In the genomic region with DNA sequence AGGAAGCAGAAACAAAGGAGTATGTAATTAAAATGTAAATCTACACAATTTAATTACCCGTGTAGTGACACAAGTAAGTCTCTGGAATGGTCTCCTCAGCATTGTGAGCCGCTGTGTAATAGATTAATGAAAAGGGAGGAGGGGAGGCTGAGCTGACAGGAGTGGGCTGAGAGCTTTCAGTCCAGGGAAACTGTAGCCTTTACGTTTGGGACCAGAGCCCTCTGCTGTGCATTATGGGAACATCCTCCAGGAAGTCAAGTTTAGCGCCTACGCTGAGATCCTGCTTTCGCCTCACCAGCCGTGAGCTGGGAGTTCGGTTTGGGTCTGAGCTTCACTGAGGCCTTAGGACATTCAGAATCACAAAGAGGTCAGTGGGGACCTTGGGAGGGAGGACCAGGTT, we compare ENCODE assay signal across 10 mouse cellular contexts. TPM values are rescaled to one million over a fixed set of nuclear protein-coding genes. Genes with fewer than 3 reads are reported as not detected.
DNase-seq lines count a peak whose midpoint lies in the region; ATAC-seq and TF ChIP-seq lines count a peak whose summit lies in the region.
"Had no signal": no experiment of that assay in that cellular context is flagged by ENCODE, and none has a peak within 500 bp of the region (broad histone marks: within the 10 kb centered on the region; RNA-seq: fewer than 3 reads in every experiment).

No protein-coding gene starts in this region.

- peaks cover 10% of the 10 kb centered on the region; the same call in 1 of the 2 replicates for H3K9me3 ChIP-seq in liver, postnatal 0 days (ENCODE audit: low read length)
- H3K9me3 ChIP-seq in liver, embryonic 12.5 days (replicated peaks) = peaks cover 23% of the 10 kb centered on the region
- peaks cover 36% of the 10 kb centered on the region for H3K9me3 ChIP-seq in hindbrain, embryonic 10.5 days
- H3K9me3 ChIP-seq in neural tube, embryonic 12.5 days = peaks cover 25% of the 10 kb centered on the region

- no peak for TF ChIP-seq EP300 in liver, postnatal 0 days (IDR thresholded peaks at IDR 0.05; ENCODE audit: low read depth)

- 33% methylated on average over 8 of the region's 8 CpGs for WGBS in liver, postnatal 0 days (ENCODE audit: insufficient replicate concordance)
- WGBS in liver, embryonic 12.5 days (ENCODE audit: insufficient replicate concordance) = 29% methylated on average over 8 of the region's 8 CpGs
- 27% methylated on average over 8 of the region's 8 CpGs for WGBS in hindbrain, embryonic 10.5 days
- 23% methylated on average over 8 of the region's 8 CpGs for WGBS in neural tube, embryonic 12.5 days

- H3K27me3 ChIP-seq in liver, postnatal 0 days (ENCODE audit: insufficient read depth, low read length) = no peaks in the 10 kb centered on the region
- H3K27me3 ChIP-seq in liver, embryonic 12.5 days (replicated peaks) = no peaks in the 10 kb centered on the region
- no peaks in the 10 kb centered on the region; the same call in none of the 2 replicates for H3K27me3 ChIP-seq in hindbrain, embryonic 10.5 days (ENCODE audit: insufficient read depth, poor library complexity, severe bottlenecking)
- H3K27me3 ChIP-seq in neural tube, embryonic 12.5 days (replicated peaks) = no peaks in the 10 kb centered on the region; the same call in 1 of the 2 replicates
- H3K27me3 ChIP-seq: limb, embryonic 15.5 days had no signal

- H3K9ac ChIP-seq in liver, postnatal 0 days (replicated peaks) = no peak overlapping the region
- no peak overlapping the region for H3K9ac ChIP-seq in liver, embryonic 12.5 days
- no peak overlapping the region for H3K9ac ChIP-seq in neural tube, embryonic 12.5 days
- H3K9ac ChIP-seq: limb, embryonic 15.5 days had no signal

- no peak overlapping the region for H3K4me3 ChIP-seq in liver, postnatal 0 days (ENCODE audit: low read depth, low read length)
- no peak overlapping the region for H3K4me3 ChIP-seq in liver, embryonic 12.5 days
- H3K4me3 ChIP-seq in hindbrain, embryonic 10.5 days = no peak overlapping the region
- no peak overlapping the region for H3K4me3 ChIP-seq in neural tube, embryonic 12.5 days
- H3K4me3 ChIP-seq: limb, embryonic 15.5 days had no signal

- no peaks in the 10 kb centered on the region for H3K36me3 ChIP-seq in liver, postnatal 0 days (replicated peaks; ENCODE audit: insufficient read depth, low read length)
- H3K36me3 ChIP-seq in liver, embryonic 12.5 days = no peaks in the 10 kb centered on the region
- H3K36me3 ChIP-seq in hindbrain, embryonic 10.5 days = peaks cover 31% of the 10 kb centered on the region
- H3K36me3 ChIP-seq in neural tube, embryonic 12.5 days = peaks cover 23% of the 10 kb centered on the region
- H3K36me3 ChIP-seq: limb, embryonic 15.5 days had no signal

- intact Hi-C loops in gastrocnemius, postnatal 36 days (cut with DNase I) = no loop called here

- H3K4me2 ChIP-seq in liver, postnatal 0 days (ENCODE audit: low read depth, low read length) = no peak overlapping the region
- H3K4me2 ChIP-seq in liver, embryonic 12.5 days = no peak overlapping the region
- no peak overlapping the region for H3K4me2 ChIP-seq in neural tube, embryonic 12.5 days (replicated peaks)
- H3K4me2 ChIP-seq: limb, embryonic 15.5 days had no signal

- peak; percentile 30 for DNase-seq in cerebellum, adult 11 months
- DNase-seq in liver, postnatal 0 days = no peak
- peak; percentile 41 for DNase-seq in hindbrain, embryonic 10.5 days (ENCODE audit: low spot score)
- no peak for DNase-seq in adrenal gland, postnatal 10 days
- DNase-seq in gastrocnemius, postnatal 36 days = no peak
- DNase-seq: adrenal gland, postnatal 25 days had no signal

- TF ChIP-seq CTCF in liver, postnatal 0 days (IDR thresholded peaks at IDR 0.05; ENCODE audit: low read depth) = peak; percentile 44

- no peak overlapping the region for H3K27ac ChIP-seq in liver, postnatal 0 days (ENCODE audit: low read depth)
- H3K27ac ChIP-seq in liver, embryonic 12.5 days = no peak overlapping the region
- 0 out of 2 replicates have a peak overlapping the region, but pooled peaks have one; percentile 23 for H3K27ac ChIP-seq in hindbrain, embryonic 10.5 days
- no peak overlapping the region for H3K27ac ChIP-seq in neural tube, embryonic 12.5 days
- H3K27ac ChIP-seq: limb, embryonic 15.5 days had no signal

- ATAC-seq in cerebellum, adult (ENCODE audit: insufficient number of reproducible peaks, low FRiP score, low TSS enrichment) = no peak
- no peak for ATAC-seq in liver, postnatal 0 days
- no peak for ATAC-seq in liver, embryonic 12.5 days
- ATAC-seq in neural tube, embryonic 12.5 days (ENCODE audit: low FRiP score, low read depth) = peak; percentile 72; the same call in 1 of the 2 replicates

- no peaks in the 10 kb centered on the region for H3K4me1 ChIP-seq in liver, postnatal 0 days (ENCODE audit: insufficient read depth)
- no peaks in the 10 kb centered on the region for H3K4me1 ChIP-seq in liver, embryonic 12.5 days
- peaks cover 6% of the 10 kb centered on the region; the same call in 1 of the 2 replicates for H3K4me1 ChIP-seq in hindbrain, embryonic 10.5 days (replicated peaks)
- H3K4me1 ChIP-seq in neural tube, embryonic 12.5 days = no peaks in the 10 kb centered on the region
- H3K4me1 ChIP-seq: limb, embryonic 15.5 days had no signal

RNA-seq across cellular contexts. Expression of gene Zfp663, which starts 19.1 kb away (rescaled TPM):
- polyA plus RNA-seq in liver, postnatal 0 days (2015; fragmentation: Nextera tagmentation; extraction: Ambion mirVana) = not detected in 2 replicates
- 0.14 TPM in 1 of 2 replicates, not detected in the other for polyA plus RNA-seq in liver, embryonic 12.5 days (2016; fragmentation: Nextera tagmentation; extraction: Ambion mirVana)
- 5.5 and 6.7 TPM in 2 replicates for polyA plus RNA-seq in hindbrain, embryonic 10.5 days (2016; fragmentation: Nextera tagmentation; extraction: Ambion mirVana)
- 5.4 and 6.3 TPM in 2 replicates for polyA plus RNA-seq in neural tube, embryonic 12.5 days (2016; fragmentation: Nextera tagmentation; extraction: Ambion mirVana)
- not detected for total RNA-seq in adrenal gland, postnatal 10 days (2021)
- total RNA-seq in gastrocnemius, postnatal 36 days (2021) = not detected
- total RNA-seq: adrenal gland, postnatal 25 days had no signal

RNA-seq across cellular contexts. Expression of gene Elmo2, which starts 23.2 kb away (rescaled TPM):
- 11.0 and 12.3 TPM in 2 replicates for polyA plus RNA-seq in liver, postnatal 0 days (2015; fragmentation: Nextera tagmentation; extraction: Ambion mirVana)
- 20.5 and 21.7 TPM in 2 replicates for polyA plus RNA-seq in liver, embryonic 12.5 days (2016; fragmentation: Nextera tagmentation; extraction: Ambion mirVana)
- polyA plus RNA-seq in hindbrain, embryonic 10.5 days (2016; fragmentation: Nextera tagmentation; extraction: Ambion mirVana) = 90.0 and 94.6 TPM in 2 replicates
- polyA plus RNA-seq in neural tube, embryonic 12.5 days (2016; fragmentation: Nextera tagmentation; extraction: Ambion mirVana) = 84.4 and 87.0 TPM in 2 replicates
- 10 to 100 TPM; 27.0 to 34.7 TPM for total RNA-seq in adrenal gland, postnatal 10 days (2021)
- total RNA-seq in gastrocnemius, postnatal 36 days (2021) = 10 to 100 TPM; 12.2 to 14.5 TPM

RNA-seq across cellular contexts. Expression of gene Zfp334, which starts 38.6 kb away (rescaled TPM):
- 1.2 and 1.5 TPM in 2 replicates for polyA plus RNA-seq in liver, postnatal 0 days (2015; fragmentation: Nextera tagmentation; extraction: Ambion mirVana)
- polyA plus RNA-seq in liver, embryonic 12.5 days (2016; fragmentation: Nextera tagmentation; extraction: Ambion mirVana) = 2.5 and 2.7 TPM in 2 replicates
- 16.9 and 19.9 TPM in 2 replicates for polyA plus RNA-seq in hindbrain, embryonic 10.5 days (2016; fragmentation: Nextera tagmentation; extraction: Ambion mirVana)
- 18.1 and 18.8 TPM in 2 replicates for polyA plus RNA-seq in neural tube, embryonic 12.5 days (2016; fragmentation: Nextera tagmentation; extraction: Ambion mirVana)
- 1 to 10 TPM; 5.1 to 6.0 TPM for total RNA-seq in adrenal gland, postnatal 10 days (2021)
- 1 to 10 TPM; 1.5 to 2.0 TPM for total RNA-seq in gastrocnemius, postnatal 36 days (2021)

RNA-seq across cellular contexts. Expression of gene Ocstamp, which starts 50.7 kb away (rescaled TPM):
- 8.1 and 13.0 TPM in 2 replicates for polyA plus RNA-seq in liver, postnatal 0 days (2015; fragmentation: Nextera tagmentation; extraction: Ambion mirVana)
- 1.5 and 1.8 TPM in 2 replicates for polyA plus RNA-seq in liver, embryonic 12.5 days (2016; fragmentation: Nextera tagmentation; extraction: Ambion mirVana)
- 0.07 TPM in 1 of 2 replicates, not detected in the other for polyA plus RNA-seq in hindbrain, embryonic 10.5 days (2016; fragmentation: Nextera tagmentation; extraction: Ambion mirVana)
- 0.10 TPM in 1 of 2 replicates, not detected in the other for polyA plus RNA-seq in neural tube, embryonic 12.5 days (2016; fragmentation: Nextera tagmentation; extraction: Ambion mirVana)
- total RNA-seq in adrenal gland, postnatal 10 days (2021) = under 1 TPM; 0.30 to 0.51 TPM
- under 1 TPM in 1 of 2 experiments, not detected in 1; 0.08 TPM for total RNA-seq in gastrocnemius, postnatal 36 days (2021)

Comparison
In these comparisons a context has a peak if more than half of its experiments do, and no peak if none do; other contexts are left out.
1. DNase-seq: peak in cerebellum, adult 11 months (single experiment) and hindbrain, embryonic 10.5 days (single experiment); none in liver, postnatal 0 days (single experiment), adrenal gland, postnatal 10 days (single experiment) and gastrocnemius, postnatal 36 days (0 of 2).